Mouse (Mus musculus) intestine, embryonic 15.5 days (tissue): ENCODE results near the gene Zdhhc6. TPM values are rescaled to one million over a fixed set of nuclear protein-coding genes. Genes with fewer than 3 reads are reported as not detected.

Experiments
- ATAC-seq: fragments of 200-750 bp; cut with Nextera tagmentation; 2 replicates; pipeline ENCODE4 v1.8.0; 2017; ENCODE audit warnings: moderate TSS enrichment, moderate library complexity
- H3K27ac ChIP-seq: fragments of 300-500 bp; sonication (generic); 2 replicates; pipeline ENCODE4 v1.5.1; 2015; ENCODE audit warnings: mild to moderate bottlenecking, inconsistent platforms
- H3K27me3 ChIP-seq: fragments of 300-500 bp; sonication (generic); replicated peaks from 2 replicates; pipeline ENCODE4 v1.6.1; 2015; ENCODE audit warnings: inconsistent platforms
- H3K36me3 ChIP-seq: fragments of 300-500 bp; sonication (generic); 2 replicates; pipeline ENCODE4 v1.6.1; 2015; ENCODE audit warnings: inconsistent platforms
- H3K4me1 ChIP-seq: fragments of 300-500 bp; sonication (generic); replicated peaks from 2 replicates; pipeline ENCODE4 v1.6.1; 2015; ENCODE audit warnings: inconsistent platforms
- H3K4me2 ChIP-seq: fragments of 300-500 bp; sonication (generic); replicated peaks from 2 replicates; pipeline ENCODE4 v1.6.1; 2015; ENCODE audit warnings: mild to moderate bottlenecking, inconsistent platforms
- H3K4me3 ChIP-seq: fragments of 300-500 bp; sonication (generic); replicated peaks from 2 replicates; pipeline ENCODE4 v1.5.1; 2015; ENCODE audit warnings: inconsistent platforms
- H3K9ac ChIP-seq: fragments of 300-500 bp; sonication (generic); 2 replicates; pipeline ENCODE4 v1.6.1; 2015; ENCODE audit warnings: inconsistent platforms
- H3K9me3 ChIP-seq: fragments of 300-500 bp; sonication (generic); 2 replicates; pipeline ENCODE4 v1.6.1; 2016; ENCODE audit warnings: inconsistent platforms
- WGBS: fragments of 180-500 bp; shearing (Covaris S2); methylation state at CpG from one replicate; pipeline ENCODE4 v1.1.7; 2015; 5-methylcytosine and 5-hydroxymethylcytosine counted together
- polyA plus RNA-seq: library from polyadenylated mRNA; unstranded; fragments of >200 nt; fragmentation: Nextera tagmentation; extraction: Ambion mirVana; gene quantifications from 2 replicates; pipeline ENCODE4 v1.2.1, GENCODE M21; 2015

The Zdhhc6 gene
- polyA plus RNA-seq, 1 experiment from 2014 or later: 98.7 TPM

- under 1% methylated on average over 32 of the region's 32 CpGs for WGBS
- peaks cover 8% of the 10 kb centered on the region; the same call in 1 of the 2 replicates for H3K4me1 ChIP-seq
- peak overlapping the region; percentile 94 for H3K27ac ChIP-seq
- no peaks in the 10 kb centered on the region for H3K27me3 ChIP-seq
- H3K4me2 ChIP-seq: peak overlapping the region; percentile 82
- H3K9me3 ChIP-seq: no peaks in the 10 kb centered on the region
- H3K4me3 ChIP-seq: peak overlapping the region; percentile 81
- H3K9ac ChIP-seq: peak overlapping the region; percentile 89
- no peaks in the 10 kb centered on the region for H3K36me3 ChIP-seq
- ATAC-seq: peak; percentile 55
Observed at GRCm38 (mm10) chr19:55253570-55254441, 62.0 kb downstream of the Zdhhc6 start.

- H3K27me3 ChIP-seq: no peaks in the 10 kb centered on the region
- WGBS: 2% methylated on average over 9 of the region's 9 CpGs
- ATAC-seq: peak; percentile 1; the same call in 1 of the 2 replicates
Observed at GRCm38 (mm10) chr19:55253239-55253569, 62.6 kb downstream of the Zdhhc6 start.

GRCm38 (mm10) chr19:55251383-55252124 lies 64.3 kb downstream of the Zdhhc6 start, which contains the start of gene Acsl5:
TSS of gene Acsl5 (plus strand) at chr19:55251938.
- WGBS: 91% methylated on average over 9 of the region's 9 CpGs
- Histone ChIP-seq H3K4me1 (peaks cover 8% of the 10 kb centered on the region; the same call in 1 of the 2 replicates), H3K4me2 (no peak within 1 kb of the TSS), H3K9ac (no peak within 1 kb of the TSS), H3K4me3 (no peak within 1 kb of the TSS), H3K9me3 (no peaks in the 10 kb centered on the region), H3K27me3 (no peaks in the 10 kb centered on the region), H3K36me3 (no peaks in the 10 kb centered on the region), H3K27ac (no peak within 1 kb of the TSS)
- ATAC-seq: no peak

More at GRCm38 (mm10) chr19:55253239-55253569, 62.6 kb downstream of the Zdhhc6 start:
- H3K4me1 ChIP-seq: peaks cover 8% of the 10 kb centered on the region; the same call in 1 of the 2 replicates
- peak overlapping the region; percentile 94 for H3K27ac ChIP-seq
- no peaks in the 10 kb centered on the region for H3K36me3 ChIP-seq
- peak overlapping the region; percentile 81 for H3K4me3 ChIP-seq
- H3K4me2 ChIP-seq: peak overlapping the region; percentile 82
- H3K9me3 ChIP-seq: no peaks in the 10 kb centered on the region
- peak overlapping the region; percentile 89 for H3K9ac ChIP-seq

- H3K27me3 ChIP-seq: no peaks in the 10 kb centered on the region
- no peak overlapping the region for H3K9ac ChIP-seq
- WGBS: 80% methylated on average over 5 of the region's 5 CpGs
- H3K4me1 ChIP-seq: peaks cover 8% of the 10 kb centered on the region; the same call in 1 of the 2 replicates
- H3K36me3 ChIP-seq: no peaks in the 10 kb centered on the region
- H3K4me3 ChIP-seq: no peak overlapping the region
- H3K27ac ChIP-seq: no peak overlapping the region
- ATAC-seq: no peak
- no peak overlapping the region for H3K4me2 ChIP-seq
- H3K9me3 ChIP-seq: no peaks in the 10 kb centered on the region
Observed at GRCm38 (mm10) chr19:55250451-55250850, 65.4 kb downstream of the Zdhhc6 start.

- peak; percentile 76 for ATAC-seq
- Histone ChIP-seq H3K9me3 (no peaks in the 10 kb centered on the region), H3K27ac (peak overlapping the region; percentile 32; the same call in 1 of the 2 replicates), H3K36me3 (no peaks in the 10 kb centered on the region), H3K4me3 (no peak overlapping the region), H3K9ac (no peak overlapping the region), H3K4me2 (no peak overlapping the region; the same call in 1 of the 2 replicates), H3K27me3 (no peaks in the 10 kb centered on the region), H3K4me1 (peaks cover 7% of the 10 kb centered on the region)
- 50% methylated on average over 9 of the region's 9 CpGs for WGBS
Observed at GRCm38 (mm10) chr19:55247991-55248520, 67.8 kb downstream of the Zdhhc6 start.

GRCm38 (mm10) chr19:55247563-55247962 lies 68.3 kb downstream of the Zdhhc6 start:
- Histone ChIP-seq H3K27ac (no peak overlapping the region), H3K4me1 (peaks cover 7% of the 10 kb centered on the region), H3K36me3 (no peaks in the 10 kb centered on the region), H3K9me3 (no peaks in the 10 kb centered on the region), H3K4me3 (no peak overlapping the region), H3K27me3 (no peaks in the 10 kb centered on the region), H3K9ac (no peak overlapping the region), H3K4me2 (no peak overlapping the region)
- WGBS: 75% methylated on average over 5 of the region's 5 CpGs
- peak; percentile 26; the same call in 1 of the 2 replicates for ATAC-seq

GRCm38 (mm10) chr19:55244791-55245231 lies 71.0 kb downstream of the Zdhhc6 start:
- Histone ChIP-seq H3K9ac (no peak overlapping the region), H3K4me1 (peaks cover 7% of the 10 kb centered on the region), H3K9me3 (no peaks in the 10 kb centered on the region), H3K27ac (no peak overlapping the region), H3K27me3 (no peaks in the 10 kb centered on the region), H3K4me2 (no peak overlapping the region), H3K4me3 (no peak overlapping the region), H3K36me3 (no peaks in the 10 kb centered on the region)
- ATAC-seq: peak; percentile 56
- 24% methylated on average over 7 of the region's 7 CpGs for WGBS

GRCm38 (mm10) chr19:55241186-55241645 lies 74.6 kb downstream of the Zdhhc6 start, which contains the start of gene Gucy2g:
TSS of gene Gucy2g (minus strand) at chr19:55241236.
- H3K9me3 ChIP-seq: no peaks in the 10 kb centered on the region
- H3K27ac ChIP-seq: no peak within 1 kb of the TSS
- H3K4me3 ChIP-seq: no peak within 1 kb of the TSS
- H3K36me3 ChIP-seq: no peaks in the 10 kb centered on the region
- H3K4me1 ChIP-seq: peaks cover 7% of the 10 kb centered on the region
- no peak within 1 kb of the TSS for H3K9ac ChIP-seq
- H3K4me2 ChIP-seq: no peak within 1 kb of the TSS
- no peaks in the 10 kb centered on the region for H3K27me3 ChIP-seq
- no peak for ATAC-seq
- WGBS: 85% methylated on average over 6 of the region's 6 CpGs

- no peaks in the 10 kb centered on the region for H3K27me3 ChIP-seq
- H3K4me1 ChIP-seq: peaks cover 1% of the 10 kb centered on the region
- H3K36me3 ChIP-seq: no peaks in the 10 kb centered on the region
- H3K4me2 ChIP-seq: no peak overlapping the region
- no peak overlapping the region for H3K4me3 ChIP-seq
- WGBS: 57% methylated on average over 6 of the region's 6 CpGs
- no peaks in the 10 kb centered on the region for H3K9me3 ChIP-seq
- no peak overlapping the region for H3K9ac ChIP-seq
- no peak overlapping the region for H3K27ac ChIP-seq
- no peak for ATAC-seq
Observed at GRCm38 (mm10) chr19:55239766-55240426, 75.9 kb downstream of the Zdhhc6 start.

GRCm38 (mm10) chr19:55236564-55236963 lies 79.3 kb downstream of the Zdhhc6 start:
- H3K4me3 ChIP-seq: no peak overlapping the region

GRCm38 (mm10) chr19:55236026-55236425 lies 79.8 kb downstream of the Zdhhc6 start:
- no peaks in the 10 kb centered on the region for H3K9me3 ChIP-seq
- H3K4me2 ChIP-seq: no peak overlapping the region
- WGBS: 28% methylated on average over 2 of the region's 2 CpGs
- no peak overlapping the region for H3K27ac ChIP-seq
- no peak for ATAC-seq
- no peak overlapping the region for H3K4me3 ChIP-seq
- no peaks in the 10 kb centered on the region for H3K27me3 ChIP-seq
- H3K36me3 ChIP-seq: no peaks in the 10 kb centered on the region
- no peak overlapping the region for H3K9ac ChIP-seq
- no peaks in the 10 kb centered on the region for H3K4me1 ChIP-seq

More at GRCm38 (mm10) chr19:55236564-55236963, 79.3 kb downstream of the Zdhhc6 start:
- ATAC-seq: no peak
- Histone ChIP-seq H3K4me1 (no peaks in the 10 kb centered on the region), H3K9ac (no peak overlapping the region), H3K27me3 (no peaks in the 10 kb centered on the region), H3K36me3 (no peaks in the 10 kb centered on the region), H3K9me3 (no peaks in the 10 kb centered on the region), H3K4me2 (no peak overlapping the region), H3K27ac (no peak overlapping the region)
- WGBS: 77% methylated on average over 5 of the region's 5 CpGs
